Mouse (Mus musculus): ENCODE measurements around the gene Nup214. TPM values are rescaled to one million over a fixed set of nuclear protein-coding genes. Genes with fewer than 3 reads are reported as not detected.

Nup214 gene
- polyA plus RNA-seq, 1 experiment, result 13.0 TPM

DNA sequence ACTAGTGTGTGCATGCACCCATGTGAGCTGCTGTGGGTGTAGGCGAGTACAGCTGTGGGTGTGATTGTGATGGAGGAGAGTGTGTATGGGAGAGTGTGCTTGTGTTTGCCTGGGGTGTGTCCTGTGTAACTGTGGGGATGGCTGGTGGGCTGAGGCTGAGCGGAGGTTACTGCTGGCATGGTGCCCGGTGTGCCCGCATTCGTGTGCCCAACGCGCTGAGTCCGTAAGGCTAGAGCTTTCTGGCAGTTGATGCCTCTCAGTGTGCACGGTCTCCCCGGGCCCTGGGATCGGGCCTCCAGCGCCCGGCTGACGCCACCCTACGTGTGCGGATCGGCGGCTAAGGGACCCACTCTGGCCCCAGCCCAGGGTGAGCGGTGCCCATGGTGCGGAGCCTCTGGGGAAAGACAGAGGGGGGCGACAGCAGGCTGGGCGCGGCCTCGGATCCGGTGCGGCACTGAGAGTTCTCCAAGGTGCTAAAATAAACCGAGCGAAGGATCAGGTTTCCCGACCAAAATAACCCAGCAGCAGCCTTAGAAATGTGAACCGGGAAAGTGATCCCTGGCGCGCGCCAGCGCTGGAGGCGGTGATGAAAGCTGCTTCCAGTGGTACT, 114.2 kb downstream of the Nup214 start:
- TF ChIP-seq GATA1 (IDR thresholded peaks at IDR 0.05; ENCODE audit: low read length), result no peak

GRCm38 (mm10) chr2:32089606-32090005, 115.4 kb downstream of the Nup214 start:
- TF ChIP-seq GATA1 (IDR thresholded peaks at IDR 0.05; ENCODE audit: low read length), result no peak

DNA sequence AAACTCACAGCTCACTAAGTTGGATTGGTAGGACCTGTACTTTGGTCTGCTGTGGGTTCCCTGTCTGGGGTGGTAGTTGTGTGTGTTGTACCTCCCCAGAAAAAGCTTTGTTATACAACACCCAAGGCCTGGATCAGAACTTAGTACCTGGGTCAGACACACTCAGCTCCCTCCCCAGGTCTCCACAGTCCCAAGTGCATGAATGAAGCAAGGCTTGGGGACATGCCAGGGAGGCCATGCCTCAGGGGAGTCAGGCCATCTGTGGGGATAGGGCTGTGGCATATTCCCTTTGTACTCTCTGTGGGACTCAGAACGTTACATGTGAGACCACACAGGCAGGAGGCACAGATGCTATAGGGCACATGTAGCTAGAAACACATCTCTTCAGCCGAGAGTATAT, 115.9 kb downstream of the Nup214 start:
- TF ChIP-seq GATA1 (IDR thresholded peaks at IDR 0.05; ENCODE audit: low read length), result no peak

- no peak for TF ChIP-seq GATA1 (IDR thresholded peaks at IDR 0.05; ENCODE audit: low read length)
Observed at GRCm38 (mm10) chr2:32091956-32092355, 117.7 kb downstream of the Nup214 start.

- no peak for TF ChIP-seq GATA1 (IDR thresholded peaks at IDR 0.05; ENCODE audit: low read length)
Observed at GRCm38 (mm10) chr2:32094001-32094707, 119.9 kb downstream of the Nup214 start.

GRCm38 (mm10) chr2:32095351-32096121, 121.3 kb downstream of the Nup214 start, which contains the start of gene Plpp7:
Plpp7 (plus strand) TSS chr2:32095528.
- no peak for TF ChIP-seq GATA1 (IDR thresholded peaks at IDR 0.05; ENCODE audit: low read length)

DNA sequence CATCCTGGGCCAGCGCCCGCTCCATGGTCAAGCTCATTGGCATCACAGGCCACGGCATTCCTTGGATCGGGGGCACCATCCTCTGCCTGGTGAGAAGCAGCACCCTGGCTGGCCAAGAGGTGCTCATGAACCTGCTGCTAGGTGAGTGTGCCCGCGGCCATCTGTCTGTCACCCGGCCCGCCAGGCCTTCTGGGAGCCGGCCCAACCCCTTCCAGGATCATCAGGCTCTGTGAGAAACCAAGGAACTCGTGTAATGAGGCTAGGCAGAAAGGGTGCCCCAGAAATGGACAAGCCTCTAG, 121.8 kb downstream of the Nup214 start:
- TF ChIP-seq GATA1 (IDR thresholded peaks at IDR 0.05; ENCODE audit: low read length), result no peak

- no peak for TF ChIP-seq GATA1 (IDR thresholded peaks at IDR 0.05; ENCODE audit: low read length)
Observed at GRCm38 (mm10) chr2:32102944-32103343, 128.7 kb downstream of the Nup214 start.

GRCm38 (mm10) chr2:32103557-32103956, 129.3 kb downstream of the Nup214 start:
- no peak for TF ChIP-seq GATA1 (IDR thresholded peaks at IDR 0.05; ENCODE audit: low read length)

Other genes with a start within 250 kb of the Nup214 start
- gene Qrfp, start 163.9 kb upstream of the Nup214 start, polyA plus RNA-seq (2012), result not detected in 2 replicates
- gene Fibcd1, start 128.4 kb upstream of the Nup214 start, polyA plus RNA-seq (2012), result not detected in 2 replicates
- gene Lamc3, start 87.1 kb upstream of the Nup214 start, polyA plus RNA-seq (2012), result not detected in 2 replicates
- gene Aif1l, start 24.3 kb upstream of the Nup214 start, polyA plus RNA-seq (2012), result not detected in 2 replicates
- 89.9 and 103 TPM in 2 replicates for gene Fam78a, start 110.4 kb downstream of the Nup214 start, polyA plus RNA-seq (2012)
- gene Plpp7, start 121.1 kb downstream of the Nup214 start, polyA plus RNA-seq (2012), result 0.12 and 0.22 TPM in 2 replicates
- 97.4 and 106 TPM in 2 replicates for gene Prrc2b, start 176.6 kb downstream of the Nup214 start, polyA plus RNA-seq (2012)